Mouse (Mus musculus) heart, embryonic 13.5 days (tissue): ENCODE measurements around the gene Trpm5. TPM values are rescaled to one million over a fixed set of nuclear protein-coding genes. Genes with fewer than 3 reads are reported as not detected.
A peak's percentile ranks its signal among the peaks of the same experiment; 100 is the strongest.

Experiments used
- ATAC-seq: fragments of 200-750 bp; cut with Nextera tagmentation; 2 replicates; pipeline ENCODE4 v1.8.0; 2017; ENCODE audit warnings: moderate TSS enrichment; ENCODE audit not compliant: insufficient number of reproducible peaks, low FRiP score, low TSS enrichment; ENCODE audit errors: extremely low read depth
- H3K27ac ChIP-seq: fragments of 300-500 bp; sonication (generic); replicated peaks from 2 replicates; pipeline ENCODE4 v1.5.1; 2015; ENCODE audit warnings: moderate library complexity, mild to moderate bottlenecking, inconsistent platforms
- H3K27me3 ChIP-seq: fragments of 300-500 bp; sonication (generic); replicated peaks from 2 replicates; pipeline ENCODE4 v1.6.1; 2015; ENCODE audit warnings: mild to moderate bottlenecking, inconsistent platforms
- H3K36me3 ChIP-seq: fragments of 300-500 bp; sonication (generic); 2 replicates; pipeline ENCODE4 v1.6.1; 2015; ENCODE audit warnings: mild to moderate bottlenecking, inconsistent platforms
- H3K4me1 ChIP-seq: fragments of 300-500 bp; sonication (generic); 2 replicates; pipeline ENCODE4 v1.6.1; 2015; ENCODE audit warnings: inconsistent platforms
- H3K4me2 ChIP-seq: fragments of 300-500 bp; sonication (generic); 2 replicates; pipeline ENCODE4 v1.6.1; 2015; ENCODE audit warnings: inconsistent platforms, mild to moderate bottlenecking, moderate library complexity
- H3K4me3 ChIP-seq: fragments of 300-500 bp; sonication (generic); 2 replicates; pipeline ENCODE4 v1.5.1; 2015; ENCODE audit warnings: moderate library complexity, mild to moderate bottlenecking, inconsistent platforms
- H3K9ac ChIP-seq: fragments of 300-500 bp; sonication (generic); 2 replicates; pipeline ENCODE4 v1.6.1; 2015; ENCODE audit warnings: inconsistent platforms, mild to moderate bottlenecking, moderate library complexity
- H3K9me3 ChIP-seq: fragments of 300-500 bp; sonication (generic); 2 replicates; pipeline ENCODE4 v1.6.1; 2016; ENCODE audit warnings: inconsistent platforms
- WGBS: fragments of 180-500 bp; shearing (Covaris S2); methylation state at CpG from one replicate; pipeline ENCODE4 v1.1.7; 2015; ENCODE audit warnings: mixed read lengths; 5-methylcytosine and 5-hydroxymethylcytosine counted together
- polyA plus RNA-seq: library from polyadenylated mRNA; unstranded; fragments of >200 nt; fragmentation: Nextera tagmentation; extraction: Ambion mirVana; gene quantifications from 2 replicates; pipeline ENCODE4 v1.2.1, GENCODE M21; 2015

Trpm5 gene
- polyA plus RNA-seq, 1 experiment from 2014 or later: 4.4 TPM

GRCm38 (mm10) chr7:143058221-143058697 lies 36.2 kb downstream of the Trpm5 start:
- H3K9ac ChIP-seq: peak overlapping the region; percentile 74
- peaks cover 79% of the 10 kb centered on the region for H3K4me1 ChIP-seq
- H3K9me3 ChIP-seq: no peaks in the 10 kb centered on the region
- peak overlapping the region; percentile 98 for H3K27ac ChIP-seq
- WGBS: 11% methylated on average over 5 of the region's 5 CpGs
- H3K4me2 ChIP-seq: peak overlapping the region; percentile 98
- H3K27me3 ChIP-seq: no peaks in the 10 kb centered on the region
- H3K4me3 ChIP-seq: peak overlapping the region; percentile 22
- ATAC-seq: no peak
- peaks cover 71% of the 10 kb centered on the region for H3K36me3 ChIP-seq

- H3K27ac ChIP-seq: peak overlapping the region; percentile 98
- peak overlapping the region; percentile 74 for H3K9ac ChIP-seq
- H3K36me3 ChIP-seq: peaks cover 66% of the 10 kb centered on the region
- peak overlapping the region; percentile 98 for H3K4me2 ChIP-seq
- no peaks in the 10 kb centered on the region for H3K9me3 ChIP-seq
- H3K4me1 ChIP-seq: peaks cover 79% of the 10 kb centered on the region
- no peaks in the 10 kb centered on the region for H3K27me3 ChIP-seq
- 6% methylated on average over 9 of the region's 9 CpGs for WGBS
- H3K4me3 ChIP-seq: peak overlapping the region; percentile 22
- ATAC-seq: no peak
Measured at GRCm38 (mm10) chr7:143057667-143058220, 36.7 kb downstream of the Trpm5 start.

- ATAC-seq: no peak
- WGBS: 52% methylated on average over 5 of the region's 5 CpGs
- Histone ChIP-seq H3K4me3 (peak overlapping the region; percentile 7; the same call in 1 of the 2 replicates), H3K4me1 (peaks cover 79% of the 10 kb centered on the region), H3K27me3 (no peaks in the 10 kb centered on the region), H3K27ac (peak overlapping the region; percentile 98), H3K4me2 (peak overlapping the region; percentile 98), H3K9me3 (no peaks in the 10 kb centered on the region), H3K36me3 (peaks cover 59% of the 10 kb centered on the region), H3K9ac (peak overlapping the region; percentile 98)
Measured at GRCm38 (mm10) chr7:143057023-143057422, 37.4 kb downstream of the Trpm5 start.

GRCm38 (mm10) chr7:143055499-143056186 lies 38.8 kb downstream of the Trpm5 start:
- Histone ChIP-seq H3K9ac (peak overlapping the region; percentile 98), H3K27me3 (no peaks in the 10 kb centered on the region), H3K4me1 (peaks cover 84% of the 10 kb centered on the region), H3K4me2 (peak overlapping the region; percentile 98), H3K4me3 (peak overlapping the region; percentile 87), H3K9me3 (no peaks in the 10 kb centered on the region), H3K36me3 (peaks cover 45% of the 10 kb centered on the region), H3K27ac (peak overlapping the region; percentile 98)
- ATAC-seq: no peak
- WGBS: 50% methylated on average over 11 of the region's 11 CpGs

GRCm38 (mm10) chr7:143055001-143055400 lies 39.4 kb downstream of the Trpm5 start:
- H3K4me1 ChIP-seq: peaks cover 84% of the 10 kb centered on the region
- H3K36me3 ChIP-seq: peaks cover 39% of the 10 kb centered on the region
- H3K27ac ChIP-seq: peak overlapping the region; percentile 98
- peak overlapping the region; percentile 87 for H3K4me3 ChIP-seq
- no peak for ATAC-seq
- H3K4me2 ChIP-seq: peak overlapping the region; percentile 98
- WGBS: 53% methylated on average over 3 of the region's 3 CpGs
- H3K27me3 ChIP-seq: no peaks in the 10 kb centered on the region
- peak overlapping the region; percentile 98 for H3K9ac ChIP-seq
- no peaks in the 10 kb centered on the region for H3K9me3 ChIP-seq

GRCm38 (mm10) chr7:143054612-143054965 lies 39.9 kb downstream of the Trpm5 start:
- Histone ChIP-seq H3K4me2 (peak overlapping the region; percentile 98), H3K27me3 (no peaks in the 10 kb centered on the region), H3K9me3 (no peaks in the 10 kb centered on the region), H3K4me3 (peak overlapping the region; percentile 87), H3K36me3 (peaks cover 36% of the 10 kb centered on the region), H3K9ac (peak overlapping the region; percentile 98), H3K4me1 (peaks cover 84% of the 10 kb centered on the region), H3K27ac (peak overlapping the region; percentile 98)
- ATAC-seq: no peak
- WGBS: 37% methylated on average over 3 of the region's 3 CpGs

- no peaks in the 10 kb centered on the region for H3K9me3 ChIP-seq
- no peak for ATAC-seq
- H3K4me3 ChIP-seq: peak overlapping the region; percentile 87
- peak overlapping the region; percentile 98 for H3K27ac ChIP-seq
- H3K4me1 ChIP-seq: peaks cover 84% of the 10 kb centered on the region
- peak overlapping the region; percentile 98 for H3K9ac ChIP-seq
- no peaks in the 10 kb centered on the region for H3K27me3 ChIP-seq
- WGBS: 19% methylated on average over 11 of the region's 11 CpGs
- peaks cover 34% of the 10 kb centered on the region for H3K36me3 ChIP-seq
- peak overlapping the region; percentile 98 for H3K4me2 ChIP-seq
Measured at GRCm38 (mm10) chr7:143053961-143054611, 40.4 kb downstream of the Trpm5 start.

- H3K36me3 ChIP-seq: peaks cover 29% of the 10 kb centered on the region
- H3K27me3 ChIP-seq: no peaks in the 10 kb centered on the region
- no peaks in the 10 kb centered on the region for H3K9me3 ChIP-seq
- under 1% methylated on average over 46 of the region's 46 CpGs for WGBS
- H3K9ac ChIP-seq: peak overlapping the region; percentile 98
- peak overlapping the region; percentile 87 for H3K4me3 ChIP-seq
- peaks cover 77% of the 10 kb centered on the region for H3K4me1 ChIP-seq
- peak overlapping the region; percentile 98 for H3K4me2 ChIP-seq
- peak; percentile 51; the same call in 1 of the 2 replicates for ATAC-seq
- peak overlapping the region; percentile 98 for H3K27ac ChIP-seq
Measured at GRCm38 (mm10) chr7:143053008-143053899, 41.2 kb downstream of the Trpm5 start.

GRCm38 (mm10) chr7:143052626-143053007 lies 41.8 kb downstream of the Trpm5 start, which contains the start of gene Cd81:
TSS of gene Cd81 (plus strand) at chr7:143052739.
- Histone ChIP-seq H3K9me3 (no peaks in the 10 kb centered on the region), H3K4me1 (peaks cover 71% of the 10 kb centered on the region), H3K9ac (peak within 1 kb of the TSS; percentile 98), H3K27ac (peak within 1 kb of the TSS; percentile 98), H3K4me2 (peak within 1 kb of the TSS; percentile 98), H3K4me3 (peak within 1 kb of the TSS; percentile 87), H3K27me3 (no peaks in the 10 kb centered on the region), H3K36me3 (peaks cover 29% of the 10 kb centered on the region)
- WGBS: under 1% methylated on average over 37 of the region's 37 CpGs
- peak; percentile 70 for ATAC-seq

GRCm38 (mm10) chr7:143051316-143051715 lies 43.1 kb downstream of the Trpm5 start:
- no peak for ATAC-seq
- WGBS: 63% methylated on average over 2 of the region's 2 CpGs
- H3K27me3 ChIP-seq: no peaks in the 10 kb centered on the region
- H3K9ac ChIP-seq: no peak overlapping the region
- peaks cover 19% of the 10 kb centered on the region for H3K36me3 ChIP-seq
- peaks cover 58% of the 10 kb centered on the region for H3K4me1 ChIP-seq
- no peak overlapping the region for H3K4me3 ChIP-seq
- H3K9me3 ChIP-seq: no peaks in the 10 kb centered on the region
- no peak overlapping the region for H3K4me2 ChIP-seq
- H3K27ac ChIP-seq: no peak overlapping the region
